Mouse (Mus musculus): ENCODE data around the gene Rad51b.

Gene Rad51b

DNA sequence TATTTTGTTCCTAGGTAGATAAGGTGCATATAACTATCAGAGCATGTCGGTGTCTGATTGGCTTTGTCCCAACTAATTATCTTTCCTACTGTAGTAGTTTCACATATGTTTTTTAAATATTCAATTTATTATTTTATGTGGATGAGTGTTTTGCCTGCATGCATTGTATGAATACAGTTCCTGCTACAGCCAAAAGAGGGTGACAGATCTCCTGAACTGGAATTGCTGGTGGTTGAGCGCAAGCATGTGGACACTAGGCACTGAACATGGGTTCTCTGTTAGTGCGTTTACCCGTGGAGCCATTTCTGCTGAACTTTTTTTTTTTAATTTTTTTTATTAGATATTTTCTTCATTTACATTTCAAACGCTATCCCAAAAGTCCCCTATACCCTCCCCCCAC, 358.1 kb downstream of the Rad51b start:
- 96% methylated on average over 5 of the region's 5 CpGs for WGBS

DNA sequence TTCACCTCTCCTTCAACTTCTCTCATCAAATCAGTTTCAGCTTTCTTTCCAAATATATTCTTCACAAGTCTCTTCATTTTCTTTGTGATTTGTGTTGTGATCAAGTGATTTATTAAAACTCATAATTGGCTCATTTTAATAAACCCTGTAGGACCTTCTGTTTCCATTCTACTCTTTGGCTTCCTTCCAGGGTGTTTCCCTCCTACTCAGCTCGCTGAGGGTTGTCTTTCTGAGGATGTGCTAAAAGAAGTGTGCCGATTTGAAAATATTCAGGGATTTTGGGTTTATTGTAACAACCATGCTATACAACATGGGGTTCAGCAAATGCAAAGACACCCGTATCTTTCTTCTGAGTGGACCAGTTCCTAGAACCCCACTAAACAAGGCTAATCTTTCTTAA, 361.8 kb downstream of the Rad51b start:
- 41% methylated on average over 3 of the region's 3 CpGs for WGBS

DNA sequence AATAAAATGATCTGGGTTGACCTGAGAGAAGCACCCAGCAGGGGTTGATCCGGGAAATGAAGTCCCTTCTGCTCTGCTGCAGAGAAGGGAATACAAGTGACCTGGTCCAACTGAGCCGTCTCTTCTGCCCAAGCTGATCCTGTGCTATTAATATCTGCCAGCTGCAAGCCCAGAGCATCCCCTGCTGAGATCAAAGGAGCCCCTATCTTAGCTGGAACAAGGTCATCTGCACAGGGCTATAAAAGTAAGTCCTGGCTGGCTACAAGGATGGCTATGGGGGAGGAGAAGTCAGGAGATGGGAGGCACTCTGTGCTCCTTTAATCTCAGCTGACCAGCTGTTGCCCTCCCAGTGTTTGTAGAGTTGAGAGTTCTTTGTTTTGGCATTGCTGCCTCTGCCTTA, 364.2 kb downstream of the Rad51b start:
- 40% methylated on average over 2 of the region's 2 CpGs for WGBS

- WGBS = 21% methylated on average over 10 of the region's 10 CpGs
Measured at GRCm38 (mm10) chr12:79663131-79663892, 366.2 kb downstream of the Rad51b start.

DNA sequence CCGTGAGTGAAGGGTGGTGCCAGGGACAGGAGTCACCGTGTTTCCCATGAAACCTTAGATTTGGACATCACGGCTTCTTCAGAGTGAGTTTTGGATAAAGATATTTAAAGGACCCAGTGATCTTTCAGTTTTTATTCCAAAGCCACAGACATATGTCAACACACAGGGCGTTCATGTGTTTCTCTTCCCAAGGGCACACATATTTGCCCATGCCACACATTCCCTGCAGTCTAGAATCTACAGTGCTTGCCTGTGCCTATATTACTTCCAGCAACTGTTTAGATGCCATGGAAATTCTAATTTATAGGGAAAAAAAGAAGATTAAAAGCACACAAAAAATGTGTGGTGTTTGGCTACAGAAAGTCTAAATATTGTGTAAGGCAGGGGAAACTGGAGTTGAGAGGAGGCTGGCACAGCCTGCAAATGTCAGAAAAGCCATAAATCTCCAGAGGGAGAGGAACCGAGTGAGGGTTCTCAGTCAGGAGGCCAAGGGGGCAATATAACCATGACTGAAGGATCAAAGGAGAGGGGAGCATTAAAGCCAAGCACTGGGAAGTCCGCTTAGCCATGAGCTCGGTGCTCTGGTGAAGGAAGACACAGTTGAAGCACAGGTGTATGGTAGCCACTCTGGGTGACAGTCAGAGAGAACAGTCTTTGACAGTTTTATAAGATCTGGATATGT, 367.0 kb downstream of the Rad51b start:
- WGBS = 84% methylated on average over 7 of the region's 7 CpGs

DNA sequence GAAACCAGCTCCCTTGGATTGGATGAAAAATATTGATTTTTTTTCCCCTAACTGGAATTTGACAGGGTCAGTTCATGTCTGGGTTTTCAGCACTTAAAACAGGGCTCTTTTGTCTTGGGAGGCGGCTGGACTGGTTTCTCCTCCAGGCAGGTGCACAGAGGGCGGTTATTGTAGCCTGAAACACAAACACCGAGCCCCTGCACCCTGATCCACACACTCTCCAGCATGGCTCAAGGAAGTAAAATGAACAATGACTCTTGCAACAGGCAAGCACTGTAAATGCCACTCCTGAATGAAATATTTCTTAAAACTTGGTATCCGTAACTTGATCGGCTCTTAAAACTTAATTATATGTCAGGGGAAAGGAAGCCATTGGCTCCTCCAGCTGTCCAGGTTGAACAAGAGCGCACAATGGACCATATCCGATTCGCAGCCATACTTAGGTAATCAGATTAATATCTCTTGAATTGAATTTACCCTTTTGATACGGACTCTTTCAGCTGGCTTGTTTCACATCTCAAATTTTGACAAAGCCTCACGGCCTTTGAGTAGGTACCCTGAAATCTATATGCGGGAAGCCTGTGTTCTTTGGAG, 377.9 kb downstream of the Rad51b start:
- 86% methylated on average over 11 of the region's 11 CpGs for WGBS

DNA sequence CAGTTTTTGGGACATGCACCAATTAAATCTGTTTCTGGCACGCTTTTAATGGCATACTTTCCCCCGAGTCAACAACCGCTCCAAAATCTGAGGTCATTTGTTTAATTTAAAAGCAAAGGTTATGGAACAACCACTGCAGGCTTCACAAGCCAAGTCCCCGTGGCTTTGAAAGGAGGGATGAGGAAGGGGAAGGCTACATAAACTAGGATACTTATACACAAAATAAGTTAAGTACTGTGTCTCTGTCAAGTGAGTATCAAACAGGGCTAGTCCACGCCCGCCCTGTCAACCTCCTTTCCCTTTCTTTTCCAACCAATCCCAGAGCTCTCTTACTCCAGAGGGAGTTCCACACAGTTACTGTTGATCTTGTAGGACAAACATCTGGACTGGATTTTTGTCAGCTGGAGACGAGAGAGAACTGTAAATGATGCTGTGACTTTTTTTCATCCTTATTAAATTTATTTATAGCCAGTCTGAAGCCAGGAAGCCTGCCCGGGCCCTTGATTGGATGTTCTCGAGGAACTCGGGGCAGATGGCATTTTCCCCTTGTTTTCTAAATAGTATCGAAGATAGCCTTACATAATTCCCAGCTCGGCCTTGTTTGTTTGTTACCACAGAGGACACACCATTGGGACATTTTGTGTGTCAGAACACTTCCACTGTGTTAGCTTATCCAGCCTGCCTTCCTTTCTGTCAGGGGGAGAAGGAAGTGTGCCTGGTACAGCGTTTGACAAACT, 378.5 kb downstream of the Rad51b start:
- WGBS = 69% methylated on average over 13 of the region's 13 CpGs

- WGBS = 86% methylated on average over 6 of the region's 6 CpGs
Measured at GRCm38 (mm10) chr12:79676251-79676650, 379.2 kb downstream of the Rad51b start.

GRCm38 (mm10) chr12:79676896-79677295, 379.8 kb downstream of the Rad51b start:
- 86% methylated on average over 5 of the region's 5 CpGs for WGBS

DNA sequence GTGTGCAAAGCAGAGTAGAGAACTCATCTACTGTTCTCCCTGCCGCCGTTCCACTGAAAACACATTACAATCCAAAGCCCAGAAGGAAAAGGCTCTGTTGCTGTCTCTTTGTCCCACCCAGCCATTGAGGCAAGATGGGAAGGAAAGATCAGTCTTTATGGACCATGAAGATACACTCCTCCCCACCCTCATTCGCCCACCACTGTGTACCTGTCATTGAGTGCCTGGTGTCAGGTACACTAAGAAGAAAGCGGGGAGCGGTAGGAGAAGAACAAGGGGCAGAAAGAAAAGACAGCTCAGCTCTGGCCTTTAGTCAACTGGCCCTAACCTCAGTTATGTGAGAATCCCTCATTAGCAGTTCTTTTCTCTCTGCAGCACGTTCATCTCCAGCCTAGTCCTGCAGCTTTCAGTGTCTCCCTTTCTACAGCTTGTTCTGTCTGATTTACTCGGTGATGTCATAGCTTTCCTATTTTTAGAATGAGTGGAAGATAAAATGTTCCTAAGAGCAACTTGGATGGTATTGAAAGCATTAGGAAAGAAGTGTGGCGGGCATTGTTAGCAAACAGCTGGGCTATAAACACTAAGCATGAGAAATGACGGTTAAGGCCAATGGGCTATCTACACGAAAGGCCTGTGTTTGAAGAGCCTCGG, 382.3 kb downstream of the Rad51b start:
- 60% methylated on average over 11 of the region's 11 CpGs for WGBS

GRCm38 (mm10) chr12:79679941-79680697, 383.0 kb downstream of the Rad51b start:
- WGBS = 75% methylated on average over 9 of the region's 9 CpGs

GRCm38 (mm10) chr12:79680698-79681072, 383.6 kb downstream of the Rad51b start:
- WGBS = 65% methylated on average over 3 of the region's 3 CpGs

DNA sequence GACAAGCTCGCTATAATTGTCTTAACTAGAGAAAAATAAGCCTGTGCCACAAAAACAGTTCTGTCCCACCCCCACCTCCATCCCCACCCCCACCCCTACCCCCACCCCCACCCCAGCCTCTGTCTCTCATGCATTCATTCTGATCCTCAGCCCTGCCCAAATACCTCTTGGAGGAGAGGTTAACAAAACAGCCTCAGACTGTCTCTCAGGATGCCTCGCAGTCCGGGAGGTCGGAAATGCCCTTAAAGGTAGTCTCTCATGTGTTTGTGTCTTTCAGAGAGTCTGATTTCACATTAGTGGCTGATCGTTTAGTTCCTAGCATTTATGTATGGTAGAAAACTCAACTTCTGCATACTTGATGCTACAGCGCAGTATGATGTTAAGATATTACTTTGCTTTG, 384.5 kb downstream of the Rad51b start:
- 89% methylated on average over 6 of the region's 6 CpGs for WGBS

DNA sequence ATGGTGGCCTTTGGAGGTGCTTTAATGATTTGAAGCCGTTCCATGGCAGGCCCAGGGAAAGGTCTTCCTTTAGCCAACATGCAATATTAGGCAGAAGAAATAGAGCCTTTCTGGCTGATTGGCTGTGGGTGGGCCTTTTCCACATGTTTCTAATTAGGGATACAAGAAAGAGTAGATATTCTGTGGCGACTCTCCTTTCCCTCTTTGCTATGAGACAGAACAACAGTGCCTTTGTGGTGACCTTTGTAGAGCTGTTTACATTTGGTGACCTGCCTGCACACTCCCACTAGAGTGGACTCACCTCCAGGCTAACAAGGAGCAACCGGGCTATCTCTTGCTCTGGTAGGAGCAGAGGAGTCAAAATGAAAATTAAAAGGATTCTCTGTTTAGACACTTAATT, 386.3 kb downstream of the Rad51b start:
- 72% methylated on average over 3 of the region's 3 CpGs for WGBS

DNA sequence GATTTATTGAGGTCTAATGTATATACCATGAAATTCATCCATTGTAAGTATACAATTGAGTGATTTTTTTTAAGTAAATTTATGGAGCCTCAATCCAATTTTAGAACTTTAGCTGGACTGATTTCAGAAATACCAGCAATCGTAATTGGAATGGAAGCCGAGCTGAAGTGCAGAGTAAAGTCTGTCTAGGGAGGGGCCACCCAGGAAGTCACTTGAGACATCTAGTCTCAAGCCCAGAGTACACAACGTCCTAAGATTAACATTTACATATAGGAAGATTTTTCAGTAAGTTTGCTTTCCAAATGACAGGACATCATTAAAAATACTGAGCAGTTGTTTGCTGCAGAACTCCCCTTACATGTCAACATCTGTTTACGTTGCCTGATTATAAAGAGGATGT, 386.7 kb downstream of the Rad51b start:
- 77% methylated on average over 4 of the region's 4 CpGs for WGBS

DNA sequence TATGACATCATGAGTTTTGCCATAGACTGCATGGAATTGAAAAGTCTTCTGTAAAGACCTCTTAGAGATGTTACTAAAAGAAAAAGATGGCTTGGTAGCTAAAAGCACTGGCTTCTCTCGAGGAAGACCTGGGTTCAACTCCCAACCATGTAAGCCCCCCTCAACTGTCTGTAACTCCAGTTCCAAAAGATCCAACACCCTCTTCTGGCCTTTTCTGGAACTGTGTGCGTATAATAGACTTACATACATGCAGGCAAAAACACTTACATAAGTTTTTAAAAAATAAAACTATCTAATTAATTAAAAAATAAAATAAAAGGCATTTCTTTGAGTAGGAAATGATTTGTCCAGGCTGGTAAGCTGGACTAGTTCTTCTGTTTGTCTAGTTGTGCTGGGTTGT, 387.3 kb downstream of the Rad51b start:
- WGBS = 98% methylated on average over 2 of the region's 2 CpGs

DNA sequence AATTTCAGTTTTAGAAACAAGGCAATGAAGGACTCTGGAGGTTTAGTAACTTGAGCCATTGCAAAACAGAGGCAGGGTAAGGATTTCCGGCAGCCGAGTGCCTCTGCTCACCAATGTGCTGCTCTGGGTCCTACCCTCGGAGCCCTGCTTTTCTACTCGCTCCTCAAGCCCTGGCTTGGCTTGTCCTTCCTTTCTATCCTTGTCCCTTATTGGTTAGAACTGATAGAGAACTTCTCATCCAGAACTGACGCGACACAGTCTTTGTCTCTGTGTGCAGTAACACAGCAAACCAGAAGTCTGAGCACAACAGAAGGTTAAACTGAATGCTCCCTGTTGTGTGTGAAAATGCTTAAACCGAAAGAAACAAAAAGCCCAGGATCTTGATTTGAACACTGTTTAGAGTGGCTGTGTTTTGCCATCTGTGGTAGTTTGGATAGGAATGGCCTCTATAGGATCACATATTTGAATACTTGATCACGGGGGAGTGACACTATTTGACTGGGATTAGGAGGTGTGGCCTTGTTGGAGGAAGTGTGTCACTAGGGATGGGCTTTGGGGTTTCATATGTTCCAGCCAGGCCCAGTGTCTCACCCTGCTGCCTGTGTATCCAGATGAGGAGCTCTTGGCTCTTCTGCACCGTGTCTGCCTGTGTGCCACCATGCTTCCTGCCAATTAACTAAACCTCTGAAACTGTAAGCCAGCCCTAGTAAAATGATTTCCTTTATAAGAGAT, 389.7 kb downstream of the Rad51b start:
- 75% methylated on average over 9 of the region's 9 CpGs for WGBS

- WGBS = 87% methylated on average over 7 of the region's 7 CpGs
Measured at GRCm38 (mm10) chr12:79687683-79688386, 390.8 kb downstream of the Rad51b start.

- 90% methylated on average over 8 of the region's 8 CpGs for WGBS
Measured at GRCm38 (mm10) chr12:79689299-79689698, 392.2 kb downstream of the Rad51b start.

Measured in cerebral cortex, adult 2 months (tissue).